Mouse (Mus musculus) heart, adult 18-20 months (tissue): ENCODE results near the gene Nisch. TPM values are rescaled to one million over a fixed set of nuclear protein-coding genes. Genes with fewer than 3 reads are reported as not detected.

Experiments used
- DNase-seq, 2 experiments: peaks; one replicate each; pipeline ENCODE4 v3.0.0; 2021 to 2022; ENCODE audit warnings: mixed read lengths in 1 of 2
- total RNA-seq, 2 experiments: library from RNA; stranded (reverse); gene quantifications; 2 replicates each; pipeline ENCODE4 v1.2.3; 2021

Gene Nisch
- total RNA-seq, 2 experiments from 2014 or later = 118 to 119 TPM

GRCm38 (mm10) chr14:31161638-31162037, 55.1 kb downstream of the Nisch start:
- DNase-seq = no peak

DNA sequence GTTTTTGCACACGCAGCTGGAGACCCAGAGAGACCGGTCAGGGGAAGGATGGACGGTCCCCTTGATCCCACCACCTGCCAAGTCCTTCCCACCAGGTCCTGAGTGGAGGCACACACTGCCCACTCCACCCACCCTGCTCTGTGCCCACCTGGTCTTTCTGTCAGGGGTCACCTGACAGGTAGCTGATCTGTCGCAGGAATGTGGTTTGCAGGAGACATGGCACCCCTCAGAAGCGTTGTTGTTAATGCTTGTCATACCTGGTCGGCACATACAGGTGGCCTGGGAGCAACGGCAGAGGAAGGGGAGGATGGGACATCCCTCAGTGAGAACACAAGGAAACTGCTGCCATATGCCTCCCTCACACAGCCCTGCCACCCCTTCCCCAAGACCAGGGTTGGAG, 55.6 kb downstream of the Nisch start:
- no peak for DNase-seq

GRCm38 (mm10) chr14:31160196-31161150, 56.3 kb downstream of the Nisch start:
- DNase-seq = no peak

GRCm38 (mm10) chr14:31145694-31146093, 71.1 kb downstream of the Nisch start:
- no peak for DNase-seq

DNA sequence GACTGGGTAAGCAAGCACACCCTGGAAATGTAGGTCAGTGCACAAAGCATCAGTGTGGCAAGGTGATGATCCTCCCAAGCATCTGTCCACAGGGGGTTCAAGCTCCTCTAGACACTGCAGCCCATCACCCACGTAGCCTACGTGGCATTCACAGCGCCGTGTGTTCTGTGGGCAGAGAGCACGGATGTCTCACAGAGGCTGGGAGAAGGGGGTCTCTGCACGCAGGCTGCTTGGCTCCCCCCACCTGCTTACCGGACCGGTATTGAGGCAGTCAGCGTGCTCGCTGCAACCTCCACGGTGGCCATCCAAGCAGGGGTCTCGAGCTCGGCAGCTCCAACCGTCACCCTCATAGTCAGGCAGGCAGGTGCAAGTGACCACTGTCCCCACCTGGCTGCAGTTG, 75.7 kb downstream of the Nisch start:
- no peak for DNase-seq

DNA sequence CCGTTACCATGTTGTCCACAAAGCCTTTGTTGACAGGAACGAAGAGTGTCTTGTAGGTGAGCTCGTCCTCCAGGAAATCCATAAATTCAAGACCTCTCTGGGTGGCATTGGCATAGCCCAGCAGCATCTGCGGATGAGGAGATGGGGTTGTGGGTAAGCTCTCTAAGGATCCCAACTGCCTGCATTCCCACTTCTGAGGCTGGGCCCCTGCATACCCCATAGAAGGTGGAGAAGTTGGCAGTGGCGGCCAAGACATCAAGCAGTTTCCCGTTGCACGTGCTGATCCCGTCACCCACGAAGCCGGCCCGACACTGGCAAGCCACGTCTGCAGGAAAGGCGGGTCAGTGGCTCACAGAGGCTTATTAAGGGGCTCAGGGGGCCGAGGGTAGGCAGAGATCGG, 76.6 kb downstream of the Nisch start:
- DNase-seq = no peak

DNA sequence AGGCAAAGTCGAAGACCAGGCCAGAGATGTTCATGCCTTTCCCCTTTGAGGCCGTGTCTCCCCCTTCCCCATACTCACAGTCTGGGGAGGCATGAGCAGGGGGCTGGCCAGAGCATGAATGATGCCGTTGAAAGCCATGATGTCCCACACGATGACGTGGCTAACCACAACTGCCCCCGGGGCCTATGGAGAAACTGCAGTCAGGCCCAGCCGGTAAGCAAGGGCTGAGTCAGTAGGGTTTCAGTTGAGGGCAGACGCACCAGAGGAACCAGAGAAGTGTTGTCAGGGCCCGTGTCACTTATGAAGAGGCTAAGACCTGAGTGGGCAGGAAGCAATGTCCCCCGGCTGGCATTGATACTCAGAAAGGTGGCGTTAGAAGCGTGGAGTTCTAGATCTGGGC, 77.1 kb downstream of the Nisch start:
- no peak for DNase-seq

DNA sequence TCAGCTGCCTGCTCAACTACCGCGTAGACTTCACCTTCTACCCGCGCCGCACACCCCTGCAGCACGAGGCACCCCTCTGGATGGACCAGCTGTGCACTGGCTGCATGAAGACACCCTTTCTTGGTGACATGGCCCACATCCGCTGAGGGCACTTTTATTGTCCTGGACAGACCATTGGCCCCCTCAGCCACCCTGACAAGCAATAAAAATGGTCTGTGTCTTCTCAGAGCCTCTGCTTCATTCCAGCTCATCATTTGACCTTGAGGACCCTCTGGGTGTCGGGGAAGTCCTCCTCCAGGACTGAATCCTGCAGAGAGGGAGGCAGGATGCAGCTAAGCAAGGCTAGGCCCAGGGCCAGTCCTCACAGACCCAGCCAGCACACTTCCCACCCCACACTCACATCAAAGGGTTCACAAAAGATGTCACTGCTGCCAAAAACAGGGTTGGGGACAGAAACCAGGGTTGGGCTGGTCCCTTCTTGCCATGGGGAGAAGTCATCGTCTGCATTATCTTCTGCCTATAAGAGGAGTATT, 77.8 kb downstream of the Nisch start:
- DNase-seq = no peak

GRCm38 (mm10) chr14:31138219-31138896, 78.4 kb downstream of the Nisch start:
- DNase-seq = no peak

- peak; percentile 45 to 57 for DNase-seq
These were observed 79.0 kb downstream of the Nisch start for GRCm38 (mm10) chr14:31137791-31138190.

- DNase-seq = no peak
These were observed 79.5 kb downstream of the Nisch start for GRCm38 (mm10) chr14:31137281-31137595.

DNA sequence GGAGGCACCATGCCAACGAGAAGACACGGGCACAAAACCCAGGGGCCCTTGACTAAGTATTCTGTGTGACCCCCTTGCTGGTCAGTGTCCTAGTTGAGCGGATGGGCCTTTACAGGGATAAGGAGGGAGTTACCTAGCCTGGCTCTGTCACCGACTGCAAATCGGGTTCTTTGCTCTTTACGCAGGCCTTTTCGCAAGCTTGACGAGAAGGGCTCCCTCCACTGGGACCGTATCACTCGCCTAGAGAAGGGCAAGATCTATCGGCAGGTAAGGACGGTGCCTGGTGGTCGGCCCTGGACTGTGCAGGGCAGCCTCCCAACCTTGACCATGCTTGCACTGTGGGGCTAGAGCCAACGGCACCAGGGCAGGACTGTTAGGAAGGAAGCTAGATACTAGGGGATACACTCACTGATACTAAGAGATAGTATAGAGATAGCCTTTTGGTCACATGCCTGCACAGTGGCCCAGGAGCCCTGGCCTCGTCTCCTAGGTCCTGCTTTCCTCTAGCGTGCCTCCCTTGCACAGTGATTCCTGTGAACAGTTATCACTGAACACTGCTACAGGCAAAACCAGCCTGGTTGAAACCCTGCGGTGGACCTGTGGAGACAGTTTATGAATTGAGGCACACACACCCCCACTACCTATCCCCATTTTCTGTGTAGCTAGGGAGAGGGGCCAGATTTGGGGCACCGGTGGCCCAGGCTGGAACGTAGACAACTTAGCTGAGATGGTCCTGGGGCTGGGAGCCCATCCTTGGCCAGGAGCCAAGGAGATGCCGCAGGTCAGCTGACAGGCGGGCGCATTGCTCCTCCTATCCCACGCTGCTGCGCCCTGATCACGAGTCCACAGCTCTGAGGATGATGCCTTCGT, 80.1 kb downstream of the Nisch start:
- DNase-seq = no peak

- no peak for DNase-seq
These were observed 81.0 kb downstream of the Nisch start for GRCm38 (mm10) chr14:31135495-31136410.

DNA sequence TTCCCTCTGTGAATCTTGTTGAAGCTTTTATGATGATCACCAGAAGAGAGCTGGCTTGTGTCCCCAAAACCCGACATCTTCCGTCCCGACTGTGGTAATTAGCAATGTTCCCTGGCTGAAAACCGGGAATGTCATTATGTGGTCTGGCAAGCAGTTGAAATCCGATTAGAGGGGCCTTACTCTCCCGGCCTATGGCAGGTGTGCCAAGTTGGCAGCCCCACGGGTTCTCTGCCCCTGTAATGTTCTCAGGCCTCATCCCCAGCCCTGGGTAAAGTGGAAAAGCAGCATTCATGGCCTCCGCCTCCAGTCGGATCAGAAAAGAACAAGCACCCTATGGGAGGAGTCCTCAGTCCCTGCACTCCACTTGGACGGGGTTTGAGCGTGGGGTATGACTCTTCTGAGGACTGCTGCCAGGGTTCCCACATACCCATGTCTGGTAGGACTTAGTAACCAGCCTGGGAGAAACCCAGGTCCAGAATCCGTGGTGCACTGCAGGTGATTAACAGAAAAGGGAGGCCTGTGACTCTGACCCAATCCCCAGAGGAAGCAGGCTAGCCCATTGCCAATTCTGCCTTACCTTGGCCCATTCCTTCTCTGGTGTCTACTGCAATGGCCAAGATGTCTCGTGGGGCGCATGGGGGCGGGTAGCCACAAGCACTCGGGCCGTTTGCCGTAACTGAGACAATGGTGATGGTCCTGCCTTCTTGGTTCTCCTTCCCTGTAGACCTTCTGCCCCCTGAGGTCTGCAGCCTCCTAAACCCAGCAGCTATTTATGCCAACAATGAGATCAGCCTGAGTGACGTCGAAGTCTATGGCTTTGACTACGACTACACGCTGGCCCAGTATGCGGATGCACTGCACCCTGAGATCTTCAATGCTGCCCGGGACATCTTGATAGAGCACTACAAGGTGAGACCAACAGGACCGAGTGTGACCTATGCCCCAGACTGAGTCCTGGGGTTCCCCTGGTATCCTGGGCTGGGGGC, 82.4 kb downstream of the Nisch start:
- no peak for DNase-seq

- DNase-seq = no peak
These were observed 83.6 kb downstream of the Nisch start for GRCm38 (mm10) chr14:31133023-31133665.

DNA sequence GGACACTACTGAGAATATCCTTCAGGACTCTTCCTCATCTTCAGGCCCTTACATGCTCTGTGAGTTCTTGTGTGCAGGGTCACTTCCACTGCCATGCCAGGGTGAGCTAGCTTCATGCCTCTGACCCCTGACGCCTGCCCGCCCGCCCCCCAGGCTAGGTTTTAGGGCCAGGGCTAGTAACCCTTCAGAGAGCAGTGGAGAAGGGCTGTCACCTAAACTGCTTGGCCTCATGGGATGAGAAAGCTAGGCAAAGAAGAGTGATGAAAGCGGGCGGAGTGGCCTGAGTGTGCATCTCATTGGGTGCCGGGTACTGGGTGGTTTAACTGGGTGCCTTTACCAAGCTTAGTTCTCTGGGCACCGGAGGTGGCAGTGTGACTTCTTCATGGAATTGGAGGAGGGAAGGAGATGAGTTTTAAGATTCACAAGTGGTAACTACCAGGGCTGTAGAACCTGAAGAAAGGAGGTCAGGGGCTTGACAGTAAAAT, 84.2 kb downstream of the Nisch start:
- no peak for DNase-seq

- no peak for DNase-seq
These were observed 84.7 kb downstream of the Nisch start for GRCm38 (mm10) chr14:31132031-31132430.

- DNase-seq = no peak
These were observed 85.4 kb downstream of the Nisch start for GRCm38 (mm10) chr14:31131272-31131821.
